Mouse (Mus musculus) neural tube, embryonic 14.5 days (tissue): ENCODE data around the gene Gm37240. TPM values are rescaled to one million over a fixed set of nuclear protein-coding genes. Genes with fewer than 3 reads are reported as not detected.

Source experiments
- ATAC-seq: fragments of 200-750 bp; cut with Nextera tagmentation; 2 replicates; pipeline ENCODE4 v1.8.0; 2017; ENCODE audit warnings: low read depth, mild to moderate bottlenecking, moderate TSS enrichment, moderate library complexity
- H3K27ac ChIP-seq: fragments of 300-500 bp; sonication (generic); 2 replicates; pipeline ENCODE4 v1.5.1; 2014; ENCODE audit warnings: low read depth, mild to moderate bottlenecking, control low read depth, low read length, moderate library complexity, mixed read lengths
- H3K27me3 ChIP-seq: fragments of 300-500 bp; sonication (generic); 2 replicates; pipeline ENCODE4 v1.6.1; 2014; ENCODE audit warnings: low read length; ENCODE audit not compliant: control insufficient read depth, insufficient read depth
- H3K36me3 ChIP-seq: fragments of 300-500 bp; sonication (generic); 2 replicates; pipeline ENCODE4 v1.6.1; 2014; ENCODE audit warnings: low read length, mixed read lengths; ENCODE audit not compliant: control insufficient read depth, insufficient read depth
- H3K4me1 ChIP-seq: fragments of 300-500 bp; sonication (generic); 2 replicates; pipeline ENCODE4 v1.6.1; 2014; ENCODE audit warnings: low read length; ENCODE audit not compliant: control insufficient read depth, insufficient read depth
- H3K4me2 ChIP-seq: fragments of 300-500 bp; sonication (generic); 2 replicates; pipeline ENCODE4 v1.6.1; 2014; ENCODE audit warnings: mild to moderate bottlenecking, low read depth, low read length, control low read depth
- H3K4me3 ChIP-seq: fragments of 300-500 bp; sonication (generic); 2 replicates; pipeline ENCODE4 v1.5.1; 2014; ENCODE audit warnings: low read depth, low read length, control low read depth, mixed read lengths
- H3K9ac ChIP-seq: fragments of 300-500 bp; sonication (generic); replicated peaks from 2 replicates; pipeline ENCODE4 v1.6.1; 2014; ENCODE audit warnings: low read depth, mild to moderate bottlenecking, control low read depth, low read length, mixed read lengths
- H3K9me3 ChIP-seq: fragments of 300-500 bp; sonication (generic); 2 replicates; pipeline ENCODE4 v1.6.1; 2016; ENCODE audit warnings: low read length; ENCODE audit not compliant: control insufficient read depth
- WGBS: fragments of 180-500 bp; shearing (Covaris S2); extraction: QIAGEN DNeasy Blood & Tissue Kit; methylation state at CpG from one replicate; pipeline ENCODE4 v1.1.7; 2014; 5-methylcytosine and 5-hydroxymethylcytosine counted together
- polyA plus RNA-seq: library from polyadenylated mRNA; unstranded; fragments of >200 nt; fragmentation: Nextera tagmentation; extraction: Ambion mirVana; gene quantifications from 2 replicates; pipeline ENCODE4 v1.2.1, GENCODE M21; 2014

The Gm37240 gene
- polyA plus RNA-seq, 1 experiment from 2014 or later, result not detected

DNA sequence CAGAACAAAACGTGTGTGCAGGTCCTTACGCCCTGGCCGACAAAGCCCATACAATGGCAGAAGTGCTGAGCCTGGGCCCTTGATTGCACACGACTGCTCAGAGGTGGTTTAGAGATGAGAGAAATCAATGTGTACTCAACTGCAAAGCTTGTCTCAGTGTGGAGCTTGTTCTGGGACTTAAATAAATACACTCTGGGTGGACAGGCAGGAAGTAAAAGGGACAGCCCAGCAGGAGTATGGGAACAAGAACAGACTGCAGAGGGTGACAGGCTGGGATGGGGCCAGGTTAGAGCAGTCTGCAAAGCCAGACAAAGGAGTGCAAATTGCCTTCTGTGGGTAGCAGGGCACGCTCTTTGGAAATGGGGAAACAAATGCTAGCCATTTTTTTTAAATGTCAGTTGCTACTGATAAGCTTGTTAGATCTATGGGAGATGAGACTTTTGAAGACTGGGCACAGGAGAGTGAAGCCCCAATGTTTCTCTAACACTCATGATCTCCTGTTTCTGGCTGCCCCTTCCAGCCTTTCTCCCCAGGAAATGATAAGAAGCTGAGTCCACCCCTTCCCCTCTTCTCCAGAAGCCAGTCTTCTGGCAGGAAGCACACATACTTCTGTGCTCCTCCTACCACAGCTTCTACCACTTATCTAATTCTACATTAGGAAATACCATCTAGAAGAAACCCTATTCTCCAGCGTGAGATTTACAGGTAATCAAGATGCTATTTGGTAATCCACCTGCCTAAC is 184.0 kb downstream of the Gm37240 start:
- no peak for ATAC-seq
- no peaks in the 10 kb centered on the region for H3K4me1 ChIP-seq
- no peaks in the 10 kb centered on the region for H3K36me3 ChIP-seq
- H3K4me3 ChIP-seq, result no peak overlapping the region
- H3K4me2 ChIP-seq, result no peak overlapping the region
- no peaks in the 10 kb centered on the region for H3K27me3 ChIP-seq
- H3K9me3 ChIP-seq, result no peaks in the 10 kb centered on the region
- no peak overlapping the region for H3K9ac ChIP-seq
- WGBS, result 36% methylated on average over 6 of the region's 6 CpGs
- no peak overlapping the region for H3K27ac ChIP-seq

DNA sequence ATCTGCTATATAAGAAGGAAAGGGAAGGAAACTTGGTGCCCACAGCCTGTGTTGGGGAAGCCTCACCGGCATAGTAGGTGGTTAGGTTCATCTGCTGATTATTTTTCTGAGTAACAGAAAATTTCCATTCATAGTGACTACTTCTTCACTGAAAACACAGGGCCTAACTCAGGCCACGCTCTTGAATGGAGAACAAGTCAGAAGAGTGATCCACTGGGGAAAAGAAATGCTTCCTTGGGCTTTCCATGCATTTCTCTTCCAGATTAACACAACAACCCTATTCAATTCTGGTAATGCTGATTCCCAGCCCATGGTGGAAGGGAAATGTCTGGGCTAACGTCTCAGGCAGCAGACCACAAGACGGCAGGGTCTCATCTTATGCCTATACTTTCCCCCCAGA is 188.8 kb downstream of the Gm37240 start:
- Histone ChIP-seq H3K9ac (no peak overlapping the region), H3K9me3 (no peaks in the 10 kb centered on the region), H3K36me3 (no peaks in the 10 kb centered on the region), H3K27me3 (no peaks in the 10 kb centered on the region), H3K4me1 (no peaks in the 10 kb centered on the region), H3K4me2 (no peak overlapping the region), H3K27ac (no peak overlapping the region), H3K4me3 (no peak overlapping the region)
- WGBS, result 89% methylated on average over 4 of the region's 4 CpGs
- no peak for ATAC-seq

DNA sequence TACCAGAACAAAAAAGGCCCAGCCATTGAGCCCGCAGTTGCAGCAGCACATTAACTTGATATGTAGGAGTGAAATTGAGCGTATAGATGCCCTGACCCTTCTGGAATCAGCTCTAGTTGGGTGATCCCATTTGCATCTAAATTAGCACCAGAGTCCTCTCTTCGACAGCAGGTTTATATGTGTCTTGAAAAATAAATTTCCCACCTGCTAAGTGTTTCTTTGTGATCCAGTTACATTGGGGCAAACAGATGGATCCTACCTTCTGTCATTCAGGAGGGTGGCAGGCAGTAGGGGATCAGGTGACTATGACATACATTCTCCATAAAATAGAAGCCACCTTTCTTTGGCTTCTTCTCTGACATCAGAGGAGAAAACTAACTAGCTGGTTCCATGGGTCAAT is 192.3 kb downstream of the Gm37240 start:
- Histone ChIP-seq H3K4me3 (no peak overlapping the region), H3K36me3 (no peaks in the 10 kb centered on the region), H3K27me3 (no peaks in the 10 kb centered on the region), H3K27ac (no peak overlapping the region), H3K4me1 (no peaks in the 10 kb centered on the region), H3K9me3 (no peaks in the 10 kb centered on the region), H3K9ac (no peak overlapping the region), H3K4me2 (no peak overlapping the region)
- no peak for ATAC-seq
- WGBS, result 40% methylated on average over 3 of the region's 3 CpGs

DNA sequence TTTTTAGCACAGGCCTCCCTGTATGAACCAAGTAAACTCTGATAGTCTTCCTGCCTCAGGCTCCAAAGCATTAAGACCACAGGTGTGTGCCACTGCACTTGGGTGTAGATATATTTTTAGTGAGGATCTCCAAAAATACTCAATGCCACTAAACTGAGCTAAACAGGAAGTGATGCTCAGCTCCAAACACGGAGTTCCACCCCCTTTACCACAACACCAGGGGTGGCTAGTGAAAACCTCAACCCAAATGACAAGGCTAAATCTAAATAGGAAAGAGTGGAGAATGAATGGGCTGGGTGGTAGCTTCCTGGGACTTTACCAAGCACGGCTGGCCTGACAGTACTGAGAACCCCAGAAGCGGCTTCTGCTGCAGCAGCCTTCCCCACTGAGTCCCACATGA is 194.3 kb downstream of the Gm37240 start:
- Histone ChIP-seq H3K27me3 (no peaks in the 10 kb centered on the region), H3K9ac (no peak overlapping the region), H3K4me2 (no peak overlapping the region), H3K9me3 (no peaks in the 10 kb centered on the region), H3K27ac (no peak overlapping the region), H3K36me3 (no peaks in the 10 kb centered on the region), H3K4me1 (no peaks in the 10 kb centered on the region), H3K4me3 (no peak overlapping the region)
- ATAC-seq, result no peak
- 61% methylated on average over 3 of the region's 3 CpGs for WGBS

DNA sequence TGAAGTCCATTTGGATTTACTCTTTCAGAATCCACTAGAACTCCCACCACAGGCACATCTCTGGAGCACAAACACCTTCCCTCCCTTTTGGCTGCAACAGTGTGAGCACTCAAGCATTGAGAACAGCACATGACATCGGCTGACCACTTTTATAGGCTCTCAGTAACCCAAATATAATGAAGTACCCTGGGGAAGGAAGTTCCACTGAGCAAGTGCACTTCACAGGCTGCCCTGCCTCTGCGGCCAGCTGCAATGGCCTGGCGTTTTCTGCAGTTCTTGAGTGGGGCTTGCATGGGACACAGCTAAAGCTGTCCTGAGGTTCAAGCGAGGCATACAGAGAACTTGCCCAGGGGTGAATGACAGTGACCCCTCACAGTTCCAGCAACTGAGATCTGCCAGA is 196.2 kb downstream of the Gm37240 start:
- H3K4me3 ChIP-seq, result no peak overlapping the region
- no peaks in the 10 kb centered on the region for H3K36me3 ChIP-seq
- WGBS, result 71% methylated on average over 4 of the region's 4 CpGs
- no peaks in the 10 kb centered on the region for H3K4me1 ChIP-seq
- no peak for ATAC-seq
- H3K4me2 ChIP-seq, result no peak overlapping the region
- no peaks in the 10 kb centered on the region for H3K27me3 ChIP-seq
- no peak overlapping the region for H3K27ac ChIP-seq
- no peak overlapping the region for H3K9ac ChIP-seq
- no peaks in the 10 kb centered on the region for H3K9me3 ChIP-seq

DNA sequence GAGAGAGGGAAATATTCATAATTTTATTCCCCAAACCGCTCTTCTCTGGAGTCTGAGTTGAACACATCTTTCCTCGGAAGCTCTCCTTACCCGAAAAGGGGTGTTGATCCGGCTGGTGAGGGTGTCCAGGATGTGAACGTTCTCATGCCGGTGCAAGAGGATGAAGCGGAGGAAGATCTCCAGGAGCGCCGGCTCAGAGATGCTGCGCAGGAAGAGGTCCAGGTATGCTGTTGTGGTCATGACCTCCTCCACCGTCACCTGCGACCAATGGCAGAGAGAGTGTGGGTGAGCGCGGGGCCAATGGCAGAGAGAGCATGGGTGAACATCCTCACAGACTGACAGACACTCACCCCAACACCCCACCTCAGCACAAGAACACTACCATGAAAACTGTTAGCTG is 199.0 kb downstream of the Gm37240 start:
- WGBS, result 96% methylated on average over 14 of the region's 14 CpGs
- Histone ChIP-seq H3K27me3 (no peaks in the 10 kb centered on the region), H3K4me2 (no peak overlapping the region), H3K36me3 (no peaks in the 10 kb centered on the region), H3K4me1 (no peaks in the 10 kb centered on the region), H3K4me3 (no peak overlapping the region), H3K9ac (no peak overlapping the region), H3K9me3 (no peaks in the 10 kb centered on the region), H3K27ac (no peak overlapping the region)
- no peak for ATAC-seq

DNA sequence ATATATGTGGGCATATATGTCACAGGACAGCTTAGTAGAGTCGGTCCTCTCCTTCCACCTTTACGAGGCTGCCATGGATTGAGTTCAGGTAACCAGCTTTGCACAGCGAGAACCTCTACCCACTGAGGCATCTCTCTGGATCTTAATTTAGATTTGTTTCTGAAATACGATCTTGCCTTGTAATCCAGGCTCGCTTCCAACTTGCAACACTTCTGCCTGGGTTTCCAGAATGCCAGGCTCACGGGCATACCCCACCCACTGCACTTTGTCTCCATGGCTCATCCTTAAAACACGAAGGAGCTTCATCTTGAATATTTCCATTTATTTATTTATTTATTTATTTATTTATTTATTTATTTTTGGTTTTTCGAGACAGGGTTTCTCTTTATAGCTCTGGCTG is 202.0 kb downstream of the Gm37240 start:
- H3K4me1 ChIP-seq, result no peaks in the 10 kb centered on the region
- ATAC-seq, result no peak
- H3K4me2 ChIP-seq, result no peak overlapping the region
- no peaks in the 10 kb centered on the region for H3K9me3 ChIP-seq
- no peaks in the 10 kb centered on the region for H3K36me3 ChIP-seq
- WGBS, result 92% methylated on average over 8 of the region's 8 CpGs
- no peak overlapping the region for H3K27ac ChIP-seq
- H3K4me3 ChIP-seq, result no peak overlapping the region
- no peaks in the 10 kb centered on the region for H3K27me3 ChIP-seq
- no peak overlapping the region for H3K9ac ChIP-seq

DNA sequence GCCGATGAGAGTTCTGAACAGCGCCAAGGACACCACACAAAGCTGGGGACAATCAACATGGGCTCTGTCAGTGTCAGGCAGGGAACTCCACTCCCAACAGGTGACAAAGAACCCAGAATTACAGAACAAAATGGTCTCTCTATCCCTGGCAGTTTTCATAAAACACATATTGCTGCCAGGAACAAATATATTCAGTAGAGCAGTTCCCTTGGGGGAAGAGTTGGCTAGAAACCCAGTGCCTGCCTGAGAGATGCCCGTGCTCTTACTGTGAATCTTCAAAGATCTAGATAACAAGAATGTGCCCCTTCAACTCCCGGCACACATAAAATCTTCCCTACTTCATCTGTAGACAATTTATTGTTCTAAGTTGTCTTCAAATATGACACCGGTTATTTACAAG is 203.7 kb downstream of the Gm37240 start:
- Histone ChIP-seq H3K9ac (no peak overlapping the region), H3K4me1 (no peaks in the 10 kb centered on the region), H3K27me3 (no peaks in the 10 kb centered on the region), H3K4me2 (no peak overlapping the region), H3K27ac (no peak overlapping the region), H3K4me3 (no peak overlapping the region), H3K36me3 (no peaks in the 10 kb centered on the region), H3K9me3 (no peaks in the 10 kb centered on the region)
- 84% methylated on average over 5 of the region's 5 CpGs for WGBS
- no peak for ATAC-seq

DNA sequence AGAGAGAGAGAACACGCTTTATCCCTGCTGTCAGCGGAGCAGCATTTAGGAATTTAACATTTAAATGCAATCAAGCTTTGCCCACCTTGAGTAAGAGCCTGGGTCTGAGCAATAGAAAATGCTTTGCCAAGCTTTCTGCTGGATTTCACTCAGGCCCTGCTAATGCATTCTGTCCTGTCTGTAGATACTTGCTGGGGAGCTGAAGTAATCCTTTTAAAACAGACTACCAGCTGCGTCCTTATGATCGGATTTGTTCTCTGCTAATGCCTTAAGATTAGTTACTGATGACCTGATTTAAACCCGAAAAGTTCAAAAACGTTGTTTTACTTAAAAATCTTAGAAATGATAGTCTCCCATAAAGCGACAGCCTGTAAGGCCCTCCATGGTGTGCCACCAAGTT is 206.2 kb downstream of the Gm37240 start:
- Histone ChIP-seq H3K9me3 (no peaks in the 10 kb centered on the region), H3K4me1 (no peaks in the 10 kb centered on the region), H3K27me3 (no peaks in the 10 kb centered on the region), H3K36me3 (no peaks in the 10 kb centered on the region), H3K4me2 (no peak overlapping the region), H3K4me3 (no peak overlapping the region), H3K9ac (no peak overlapping the region), H3K27ac (no peak overlapping the region)
- WGBS, result 91% methylated on average over 7 of the region's 7 CpGs
- no peak for ATAC-seq
